Mouse (Mus musculus) kidney, adult 2 months (tissue): Measurements from ENCODE around the gene Rp9.

Experiments used
- CTCF ChIP-seq: fragments of 200-500 bp; conservative IDR thresholded peaks from 2 replicates; pipeline ENCODE4 v1.5.1; 2011; ENCODE audit warnings: low read depth, mild to moderate bottlenecking, control low read depth, low read length, moderate library complexity, mixed read lengths; ENCODE audit not compliant: insufficient read depth, insufficient read length
- POLR2A ChIP-seq: fragments of 200-500 bp; IDR thresholded peaks from one replicate; pipeline ENCODE4 v1.6.1; 2011; ENCODE audit warnings: low read depth, low read length, control low read depth

DNA sequence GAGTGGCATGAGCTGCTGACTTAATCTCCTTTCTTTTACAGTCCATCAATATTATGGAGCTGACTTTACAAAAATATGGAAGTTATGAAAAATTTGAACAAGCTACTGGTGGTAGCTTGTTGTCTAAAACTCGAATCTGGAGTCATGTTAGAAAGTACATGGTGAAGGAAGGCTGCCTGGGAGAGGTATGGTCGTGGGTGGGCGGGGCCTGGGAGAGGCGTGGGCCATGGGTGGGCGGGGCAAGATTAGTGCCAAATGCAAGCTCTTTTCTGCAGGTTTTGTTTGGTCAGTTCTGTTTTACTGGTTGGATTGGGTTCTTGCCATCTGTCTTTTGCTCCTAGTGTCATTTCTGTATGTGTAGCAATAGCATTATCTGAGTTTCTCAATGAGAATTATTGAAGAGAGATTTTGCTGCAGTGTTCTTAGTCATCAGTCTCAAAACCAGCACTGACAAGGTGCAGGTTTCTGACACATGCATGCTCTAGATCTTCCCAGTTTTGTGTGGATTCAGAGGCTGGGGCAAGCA lies 39.2 kb downstream of the Rp9 start:
- TF ChIP-seq CTCF (no peak), POLR2A (no peak)
